Mouse (Mus musculus) right cerebral cortex, postnatal 25 days (tissue): ENCODE measurements around the gene Bub3.

ENCODE experiments used
- DNase-seq: peaks from one replicate; pipeline ENCODE4 v3.0.0; 2022

The Bub3 gene

GRCm38 (mm10) chr7:131556541-131557271, 3.3 kb upstream of the Bub3 start:
- no peak for DNase-seq

GRCm38 (mm10) chr7:131557751-131558150, 2.3 kb upstream of the Bub3 start:
- DNase-seq, result no peak

- no peak for DNase-seq
Measured at GRCm38 (mm10) chr7:131560697-131561042, 648 bp downstream of the Bub3 start.

GRCm38 (mm10) chr7:131575246-131575645, 15.2 kb downstream of the Bub3 start:
- no peak for DNase-seq

- no peak for DNase-seq
Measured at GRCm38 (mm10) chr7:131582178-131582577, 22.2 kb downstream of the Bub3 start.

- no peak for DNase-seq
Measured at GRCm38 (mm10) chr7:131585551-131585950, 25.5 kb downstream of the Bub3 start.

GRCm38 (mm10) chr7:131597779-131598482, 37.9 kb downstream of the Bub3 start:
- DNase-seq, result no peak

GRCm38 (mm10) chr7:131598483-131598824, 38.4 kb downstream of the Bub3 start:
- DNase-seq, result peak; percentile 19

GRCm38 (mm10) chr7:131602106-131602505, 42.1 kb downstream of the Bub3 start:
- no peak for DNase-seq

GRCm38 (mm10) chr7:131603186-131603585, 43.2 kb downstream of the Bub3 start:
- no peak for DNase-seq

- DNase-seq, result no peak
Measured at GRCm38 (mm10) chr7:131604946-131605345, 44.9 kb downstream of the Bub3 start.

- DNase-seq, result no peak
Measured at GRCm38 (mm10) chr7:131605481-131605880, 45.5 kb downstream of the Bub3 start.

GRCm38 (mm10) chr7:131608049-131608448, 48.0 kb downstream of the Bub3 start:
- DNase-seq, result no peak

- DNase-seq, result no peak
Measured at GRCm38 (mm10) chr7:131609677-131610076, 49.7 kb downstream of the Bub3 start.
